Comparison of ENCODE assay signal across 12 mouse cellular contexts in the genomic region with DNA sequence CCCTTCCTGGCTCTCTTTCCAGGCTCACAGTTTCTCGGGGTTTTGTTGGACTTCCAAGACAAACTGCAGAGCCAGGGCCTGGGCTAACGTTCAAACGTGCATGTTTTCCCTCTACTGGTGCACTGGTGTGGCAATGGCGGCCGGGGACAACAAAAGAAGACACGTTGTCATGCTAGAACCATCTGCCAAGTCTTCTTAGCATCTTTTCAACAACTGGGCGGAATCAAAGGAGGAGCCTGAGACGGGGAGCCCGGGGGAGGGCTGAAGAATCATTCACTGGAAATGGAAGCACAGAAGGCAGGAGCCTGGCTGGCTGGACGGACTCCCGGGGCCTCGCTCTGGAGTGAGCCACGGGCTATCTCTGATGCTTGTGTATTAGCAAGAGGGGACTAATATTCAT. TPM values are rescaled to one million over a fixed set of nuclear protein-coding genes. Genes with fewer than 3 reads are reported as not detected.
DNase-seq lines count a peak whose midpoint lies in the region; ATAC-seq lines count a peak whose summit lies in the region.
"Had no signal": no experiment of that assay in that cellular context is flagged by ENCODE, and none has a peak within 500 bp of the region (broad histone marks: within the 10 kb centered on the region; RNA-seq: fewer than 3 reads in every experiment).

No protein-coding gene starts in this region.

- no peak overlapping the region for H3K4me2 ChIP-seq in heart, embryonic 11.5 days
- no peak overlapping the region for H3K4me2 ChIP-seq in hindbrain, embryonic 11.5 days (replicated peaks; ENCODE audit: low read depth, low read length)
- H3K4me2 ChIP-seq in midbrain, embryonic 15.5 days, result no peak overlapping the region
- H3K4me2 ChIP-seq: limb, embryonic 13.5 days had no signal

- ATAC-seq in heart, embryonic 11.5 days (replicated peaks; ENCODE audit: insufficient number of reproducible peaks, low FRiP score, low TSS enrichment), result no peak
- ATAC-seq in hindbrain, embryonic 11.5 days (ENCODE audit: low FRiP score), result no peak; the same call in 1 of the 2 replicates
- ATAC-seq in midbrain, embryonic 15.5 days (replicated peaks), result 0 out of 2 replicates have a peak, but pooled peaks have one; percentile 39
- no peak for ATAC-seq in CD4-positive, CD25-positive, alpha-beta regulatory T cell, adult 4 months

- no peaks in the 10 kb centered on the region for H3K9me3 ChIP-seq in heart, embryonic 11.5 days (replicated peaks; ENCODE audit: control insufficient read depth, low read length)
- no peaks in the 10 kb centered on the region for H3K9me3 ChIP-seq in hindbrain, embryonic 11.5 days (ENCODE audit: control insufficient read depth, low read length)
- no peaks in the 10 kb centered on the region for H3K9me3 ChIP-seq in midbrain, embryonic 15.5 days

- no peaks in the 10 kb centered on the region for H3K4me1 ChIP-seq in heart, embryonic 11.5 days (ENCODE audit: control insufficient read depth, insufficient read depth, low read length)
- no peaks in the 10 kb centered on the region for H3K4me1 ChIP-seq in hindbrain, embryonic 11.5 days (replicated peaks; ENCODE audit: control insufficient read depth, insufficient read depth, low read length)
- H3K4me1 ChIP-seq in midbrain, embryonic 15.5 days, result peaks cover 6% of the 10 kb centered on the region; the same call in 1 of the 2 replicates
- H3K4me1 ChIP-seq: limb, embryonic 13.5 days had no signal

- H3K4me3 ChIP-seq in heart, embryonic 11.5 days (ENCODE audit: low read depth, low read length), result no peak overlapping the region
- H3K4me3 ChIP-seq in hindbrain, embryonic 11.5 days (ENCODE audit: low read depth, low read length), result no peak overlapping the region
- no peak overlapping the region for H3K4me3 ChIP-seq in midbrain, embryonic 15.5 days
- H3K4me3 ChIP-seq: heart, adult 2 months; limb, embryonic 13.5 days; myocyte had no signal

- no peaks in the 10 kb centered on the region for H3K27me3 ChIP-seq in heart, embryonic 11.5 days (ENCODE audit: control insufficient read depth, insufficient read depth, low read length)
- H3K27me3 ChIP-seq in hindbrain, embryonic 11.5 days (ENCODE audit: control insufficient read depth, insufficient read depth, low read length), result no peaks in the 10 kb centered on the region
- H3K27me3 ChIP-seq in midbrain, embryonic 15.5 days (replicated peaks), result no peaks in the 10 kb centered on the region
- H3K27me3 ChIP-seq: limb, embryonic 13.5 days had no signal

- H3K36me3 ChIP-seq in heart, embryonic 11.5 days (ENCODE audit: control insufficient read depth, insufficient read depth, low read length), result peaks cover 3% of the 10 kb centered on the region; the same call in 1 of the 2 replicates
- no peaks in the 10 kb centered on the region; the same call in 1 of the 2 replicates for H3K36me3 ChIP-seq in hindbrain, embryonic 11.5 days (ENCODE audit: control insufficient read depth, insufficient read depth, low read length)
- peaks cover 23% of the 10 kb centered on the region for H3K36me3 ChIP-seq in midbrain, embryonic 15.5 days (replicated peaks)

- WGBS in heart, embryonic 11.5 days (ENCODE audit: insufficient replicate concordance), result 57% methylated on average over 13 of the region's 13 CpGs
- WGBS in hindbrain, embryonic 11.5 days, result 42% methylated on average over 13 of the region's 13 CpGs
- 21% methylated on average over 13 of the region's 13 CpGs for WGBS in midbrain, embryonic 15.5 days

- no peak overlapping the region for H3K9ac ChIP-seq in heart, embryonic 11.5 days (ENCODE audit: low read depth, low read length)
- H3K9ac ChIP-seq in hindbrain, embryonic 11.5 days (ENCODE audit: low read depth, low read length), result no peak overlapping the region
- no peak overlapping the region for H3K9ac ChIP-seq in midbrain, embryonic 15.5 days
- H3K9ac ChIP-seq: limb, embryonic 13.5 days had no signal

- DNase-seq in heart, adult 9 months (ENCODE audit: low spot score in 2 of 2), result peak; percentile 11 to 17
- peak; percentile 40 for DNase-seq in cerebellum, adult 8-10 months
- DNase-seq in hindbrain, embryonic 11.5 days (ENCODE audit: low spot score), result peak; percentile 28
- no peak for DNase-seq in testis, postnatal 10 days (ENCODE audit: low spot score)
- no peak for DNase-seq in spleen, postnatal 4 days (ENCODE audit: low spot score in 2 of 2)

- no peak overlapping the region for H3K27ac ChIP-seq in heart, embryonic 11.5 days (ENCODE audit: low read depth, low read length)
- H3K27ac ChIP-seq in hindbrain, embryonic 11.5 days (ENCODE audit: low read depth, low read length), result peak overlapping the region; percentile 47; the same call in 1 of the 2 replicates
- peak overlapping the region; percentile 20 for H3K27ac ChIP-seq in midbrain, embryonic 15.5 days
- H3K27ac ChIP-seq: heart, adult 2 months; limb, embryonic 13.5 days; stomach, postnatal 0 days had no signal

RNA-seq across cellular contexts. Expression of a gene that starts 39.9 kb away (rescaled TPM):
- 7.5 and 9.4 TPM in 2 replicates for polyA plus RNA-seq in heart, embryonic 11.5 days (2014; fragmentation: Nextera tagmentation; extraction: Ambion mirVana)
- polyA plus RNA-seq in hindbrain, embryonic 11.5 days (2014; fragmentation: Nextera tagmentation; extraction: Ambion mirVana), result 12.8 and 14.6 TPM in 2 replicates
- 155 and 179 TPM in 2 replicates for polyA plus RNA-seq in midbrain, embryonic 15.5 days (2015; fragmentation: Nextera tagmentation; extraction: Ambion mirVana)
- 10 to 100 TPM in 1 of 2 experiments, 1 to 10 TPM in 1; 7.9 to 16.2 TPM for polyA plus RNA-seq in CD4-positive, CD25-positive, alpha-beta regulatory T cell, adult 4 months (2017; shearing (Covaris generic))

Comparison
In these comparisons a context has a peak if more than half of its experiments do, and no peak if none do; other contexts are left out.
1. DNase-seq: peak in heart, adult 9 months (2 of 2), cerebellum, adult 8-10 months (single experiment) and hindbrain, embryonic 11.5 days (single experiment); none in testis, postnatal 10 days (single experiment) and spleen, postnatal 4 days (0 of 2).